Mouse (Mus musculus): ENCODE measurements around the gene Arid5b.

Gene Arid5b

GRCm38 (mm10) chr10:68091840-68092239, 186.7 kb downstream of the Arid5b start:
- no peak for DNase-seq (ENCODE audit: extremely low read depth, low read depth, low spot score)

GRCm38 (mm10) chr10:68091011-68091410, 187.5 kb downstream of the Arid5b start:
- DNase-seq (ENCODE audit: extremely low read depth, low read depth, low spot score) = no peak

- no peak for DNase-seq (ENCODE audit: extremely low read depth, low read depth, low spot score)
Observed at GRCm38 (mm10) chr10:68090544-68090943, 188.0 kb downstream of the Arid5b start.

GRCm38 (mm10) chr10:68090197-68090535, 188.4 kb downstream of the Arid5b start:
- DNase-seq (ENCODE audit: extremely low read depth, low read depth, low spot score) = no peak

GRCm38 (mm10) chr10:68089435-68090196, 188.9 kb downstream of the Arid5b start:
- no peak for DNase-seq (ENCODE audit: extremely low read depth, low read depth, low spot score)

GRCm38 (mm10) chr10:68087722-68088121, 190.8 kb downstream of the Arid5b start:
- no peak for DNase-seq (ENCODE audit: extremely low read depth, low read depth, low spot score)

- no peak for DNase-seq (ENCODE audit: extremely low read depth, low read depth, low spot score)
Observed at GRCm38 (mm10) chr10:68086973-68087372, 191.6 kb downstream of the Arid5b start.

- DNase-seq (ENCODE audit: extremely low read depth, low read depth, low spot score) = no peak
Observed at GRCm38 (mm10) chr10:68085574-68085973, 193.0 kb downstream of the Arid5b start.

- DNase-seq (ENCODE audit: extremely low read depth, low read depth, low spot score) = no peak
Observed at GRCm38 (mm10) chr10:68081712-68082111, 196.8 kb downstream of the Arid5b start.

- no peak for DNase-seq (ENCODE audit: extremely low read depth, low read depth, low spot score)
Observed at GRCm38 (mm10) chr10:68079910-68080670, 198.4 kb downstream of the Arid5b start.

- no peak for DNase-seq (ENCODE audit: extremely low read depth, low read depth, low spot score)
Observed at GRCm38 (mm10) chr10:68078708-68079107, 199.8 kb downstream of the Arid5b start.

GRCm38 (mm10) chr10:68075181-68075580, 203.4 kb downstream of the Arid5b start:
- no peak for DNase-seq (ENCODE audit: extremely low read depth, low read depth, low spot score)

GRCm38 (mm10) chr10:68074291-68074690, 204.2 kb downstream of the Arid5b start:
- no peak for DNase-seq (ENCODE audit: extremely low read depth, low read depth, low spot score)

- no peak for DNase-seq (ENCODE audit: extremely low read depth, low read depth, low spot score)
Observed at GRCm38 (mm10) chr10:68072626-68073025, 205.9 kb downstream of the Arid5b start.

- DNase-seq (ENCODE audit: extremely low read depth, low read depth, low spot score) = no peak
Observed at GRCm38 (mm10) chr10:68071041-68071440, 207.5 kb downstream of the Arid5b start.

GRCm38 (mm10) chr10:68068426-68068825, 210.1 kb downstream of the Arid5b start:
- no peak for DNase-seq (ENCODE audit: extremely low read depth, low read depth, low spot score)

GRCm38 (mm10) chr10:68067961-68068360, 210.6 kb downstream of the Arid5b start:
- DNase-seq (ENCODE audit: extremely low read depth, low read depth, low spot score) = no peak

- no peak for DNase-seq (ENCODE audit: extremely low read depth, low read depth, low spot score)
Observed at GRCm38 (mm10) chr10:68066173-68066572, 212.4 kb downstream of the Arid5b start.

GRCm38 (mm10) chr10:68064571-68064970, 214.0 kb downstream of the Arid5b start:
- DNase-seq (ENCODE audit: extremely low read depth, low read depth, low spot score) = no peak

GRCm38 (mm10) chr10:68063806-68064545, 214.6 kb downstream of the Arid5b start:
- DNase-seq (ENCODE audit: extremely low read depth, low read depth, low spot score) = no peak

GRCm38 (mm10) chr10:68061249-68061615, 217.3 kb downstream of the Arid5b start:
- DNase-seq (ENCODE audit: extremely low read depth, low read depth, low spot score) = no peak
